Mouse (Mus musculus): ENCODE data around the gene Slc10a4. TPM values are rescaled to one million over a fixed set of nuclear protein-coding genes. Genes with fewer than 3 reads are reported as not detected.
"Not testable (repeated sequence)": the region's sequence is repeated elsewhere in the genome, so short reads cannot be mapped to it uniquely, and the experiment has no call there.

Gene Slc10a4
- polyA plus RNA-seq, 2 experiments = 0.43 to 1.1 TPM

DNA sequence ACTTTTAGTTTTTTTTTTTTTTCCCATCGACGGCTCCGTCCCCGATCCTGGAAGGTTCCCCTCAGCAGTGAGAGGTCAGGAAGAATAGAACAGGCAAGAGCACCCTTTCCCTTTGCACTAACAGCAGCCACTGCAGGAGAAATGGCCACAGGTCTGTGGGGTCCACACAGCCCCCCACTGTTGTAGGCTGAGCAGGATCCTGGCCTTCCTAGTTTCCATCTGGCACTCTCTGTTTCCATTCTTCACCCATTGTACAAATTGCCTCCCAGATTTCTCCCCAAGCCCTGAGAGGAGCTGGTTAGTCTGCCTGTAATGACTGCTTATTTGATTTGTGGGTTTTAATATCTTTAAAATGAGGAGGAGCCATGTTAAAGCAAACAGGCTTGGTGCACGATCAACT is 2.6 kb upstream of the Slc10a4 start:
- H3K36me3 ChIP-seq (ENCODE audit: control insufficient read depth, insufficient read depth, low read length) = no peaks in the 10 kb centered on the region
- 79% methylated on average over 5 of the region's 5 CpGs for WGBS
- H3K27me3 ChIP-seq (ENCODE audit: control insufficient read depth, insufficient read depth, low read length) = peaks cover 33% of the 10 kb centered on the region
- ATAC-seq (ENCODE audit: low FRiP score, low read depth) (no peak), DNase-seq (ENCODE audit: low spot score) (no peak)
- no peak for TF ChIP-seq POLR2A (IDR thresholded peaks at IDR 0.05; ENCODE audit: borderline replicate concordance, extremely low read depth, insufficient read depth, insufficient read length)
- no peak overlapping the region for H3K4me2 ChIP-seq (replicated peaks; ENCODE audit: low read depth, low read length, severe bottlenecking)
- H3K9ac ChIP-seq (ENCODE audit: low read depth, low read length, severe bottlenecking) = no peak overlapping the region
- H3K4me3 ChIP-seq (replicated peaks; ENCODE audit: low read length) = no peak overlapping the region
- no peaks in the 10 kb centered on the region for H3K4me1 ChIP-seq (ENCODE audit: control insufficient read depth, insufficient read depth, low read length)
- H3K27ac ChIP-seq (replicated peaks; ENCODE audit: low read depth, low read length) = no peak overlapping the region
- H3K9me3 ChIP-seq (ENCODE audit: control insufficient read depth, low read length) = no peaks in the 10 kb centered on the region

DNA sequence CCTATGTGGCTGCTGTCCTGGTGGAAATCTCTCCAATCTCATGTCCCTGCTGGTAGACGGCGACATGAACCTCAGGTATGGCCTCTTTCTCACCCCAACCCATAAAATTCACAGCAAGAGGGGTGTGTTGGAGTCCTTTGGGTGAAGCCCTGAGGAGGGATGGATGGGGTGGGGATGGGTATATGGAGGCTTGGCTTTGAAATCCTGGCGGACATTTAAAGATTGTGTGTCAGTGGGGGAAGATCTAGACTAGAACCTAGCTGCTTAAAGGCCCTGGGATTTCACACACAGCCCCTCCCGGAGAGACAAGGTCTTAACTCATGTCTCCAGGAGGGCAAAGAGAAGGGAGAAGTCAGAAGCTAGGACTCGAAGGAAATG is 888 bp downstream of the Slc10a4 start:
- no peaks in the 10 kb centered on the region for H3K4me1 ChIP-seq (ENCODE audit: control insufficient read depth, insufficient read depth, low read length)
- no peak overlapping the region; the same call in 1 of the 2 replicates for H3K4me2 ChIP-seq (replicated peaks; ENCODE audit: low read depth, low read length, severe bottlenecking)
- peaks cover 33% of the 10 kb centered on the region for H3K27me3 ChIP-seq (ENCODE audit: control insufficient read depth, insufficient read depth, low read length)
- TF ChIP-seq POLR2A (IDR thresholded peaks at IDR 0.05; ENCODE audit: borderline replicate concordance, extremely low read depth, insufficient read depth, insufficient read length) = no peak
- H3K36me3 ChIP-seq (ENCODE audit: control insufficient read depth, insufficient read depth, low read length) = no peaks in the 10 kb centered on the region
- no peak overlapping the region for H3K27ac ChIP-seq (replicated peaks; ENCODE audit: low read depth, low read length)
- H3K9me3 ChIP-seq (ENCODE audit: control insufficient read depth, low read length) = no peaks in the 10 kb centered on the region
- DNase-seq (ENCODE audit: low spot score) = no peak
- 43% methylated on average over 5 of the region's 5 CpGs for WGBS
- ATAC-seq (ENCODE audit: low FRiP score, low read depth) = no peak
- no peak overlapping the region for H3K9ac ChIP-seq (ENCODE audit: low read depth, low read length, severe bottlenecking)
- H3K4me3 ChIP-seq (replicated peaks; ENCODE audit: low read length) = peak overlapping the region; percentile 41; the same call in 1 of the 2 replicates

DNA sequence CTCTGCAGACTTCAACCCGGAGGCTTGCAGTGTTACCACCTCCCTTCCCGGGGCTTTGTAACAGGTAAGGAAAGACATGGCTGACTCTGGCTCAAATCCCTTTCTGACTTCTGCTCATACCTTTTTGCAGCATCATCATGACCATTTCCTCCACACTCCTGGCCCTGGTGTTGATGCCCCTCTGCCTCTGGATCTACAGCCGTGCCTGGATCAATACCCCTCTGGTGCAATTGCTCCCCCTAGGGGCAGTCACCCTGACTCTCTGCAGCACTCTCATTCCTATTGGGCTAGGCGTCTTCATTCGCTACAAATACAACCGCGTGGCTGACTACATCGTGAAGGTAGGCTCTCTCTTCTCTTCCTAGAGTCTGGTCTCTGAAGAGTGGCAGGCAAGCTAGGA is 1.5 kb downstream of the Slc10a4 start:
- not testable (repeated sequence) for DNase-seq (ENCODE audit: low spot score); H3K4me3 ChIP-seq (replicated peaks; ENCODE audit: low read length); H3K36me3 ChIP-seq (ENCODE audit: control insufficient read depth, insufficient read depth, low read length); H3K4me1 ChIP-seq (ENCODE audit: control insufficient read depth, insufficient read depth, low read length); H3K9ac ChIP-seq (ENCODE audit: low read depth, low read length, severe bottlenecking); H3K27ac ChIP-seq (replicated peaks; ENCODE audit: low read depth, low read length); H3K4me2 ChIP-seq (replicated peaks; ENCODE audit: low read depth, low read length, severe bottlenecking); H3K9me3 ChIP-seq (ENCODE audit: control insufficient read depth, low read length); ATAC-seq (ENCODE audit: low FRiP score, low read depth)
- H3K27me3 ChIP-seq (ENCODE audit: control insufficient read depth, insufficient read depth, low read length) = peaks cover 38% of the 10 kb centered on the region
- 48% methylated on average over 8 of the region's 8 CpGs for WGBS

DNA sequence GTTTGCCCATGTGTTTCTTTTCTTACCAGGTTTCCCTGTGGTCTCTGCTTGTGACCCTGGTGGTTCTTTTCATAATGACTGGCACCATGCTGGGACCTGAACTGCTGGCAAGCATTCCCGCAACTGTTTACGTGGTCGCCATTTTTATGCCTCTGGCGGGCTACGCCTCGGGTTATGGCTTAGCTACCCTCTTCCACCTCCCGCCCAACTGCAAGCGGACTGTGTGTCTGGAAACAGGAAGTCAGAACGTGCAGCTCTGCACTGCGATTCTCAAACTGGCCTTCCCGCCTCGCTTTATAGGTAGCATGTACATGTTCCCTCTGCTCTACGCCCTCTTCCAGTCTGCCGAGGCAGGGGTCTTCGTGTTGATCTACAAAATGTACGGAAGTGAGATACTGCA is 5.1 kb downstream of the Slc10a4 start:
- not testable (repeated sequence) for H3K36me3 ChIP-seq (ENCODE audit: control insufficient read depth, insufficient read depth, low read length); H3K9me3 ChIP-seq (ENCODE audit: control insufficient read depth, low read length); H3K4me3 ChIP-seq (replicated peaks; ENCODE audit: low read length); H3K4me1 ChIP-seq (ENCODE audit: control insufficient read depth, insufficient read depth, low read length); H3K4me2 ChIP-seq (replicated peaks; ENCODE audit: low read depth, low read length, severe bottlenecking); H3K27ac ChIP-seq (replicated peaks; ENCODE audit: low read depth, low read length); DNase-seq (ENCODE audit: low spot score); ATAC-seq (ENCODE audit: low FRiP score, low read depth); H3K9ac ChIP-seq (ENCODE audit: low read depth, low read length, severe bottlenecking)
- peaks cover 30% of the 10 kb centered on the region for H3K27me3 ChIP-seq (ENCODE audit: control insufficient read depth, insufficient read depth, low read length)
- WGBS = 76% methylated on average over 13 of the region's 16 CpGs

DNA sequence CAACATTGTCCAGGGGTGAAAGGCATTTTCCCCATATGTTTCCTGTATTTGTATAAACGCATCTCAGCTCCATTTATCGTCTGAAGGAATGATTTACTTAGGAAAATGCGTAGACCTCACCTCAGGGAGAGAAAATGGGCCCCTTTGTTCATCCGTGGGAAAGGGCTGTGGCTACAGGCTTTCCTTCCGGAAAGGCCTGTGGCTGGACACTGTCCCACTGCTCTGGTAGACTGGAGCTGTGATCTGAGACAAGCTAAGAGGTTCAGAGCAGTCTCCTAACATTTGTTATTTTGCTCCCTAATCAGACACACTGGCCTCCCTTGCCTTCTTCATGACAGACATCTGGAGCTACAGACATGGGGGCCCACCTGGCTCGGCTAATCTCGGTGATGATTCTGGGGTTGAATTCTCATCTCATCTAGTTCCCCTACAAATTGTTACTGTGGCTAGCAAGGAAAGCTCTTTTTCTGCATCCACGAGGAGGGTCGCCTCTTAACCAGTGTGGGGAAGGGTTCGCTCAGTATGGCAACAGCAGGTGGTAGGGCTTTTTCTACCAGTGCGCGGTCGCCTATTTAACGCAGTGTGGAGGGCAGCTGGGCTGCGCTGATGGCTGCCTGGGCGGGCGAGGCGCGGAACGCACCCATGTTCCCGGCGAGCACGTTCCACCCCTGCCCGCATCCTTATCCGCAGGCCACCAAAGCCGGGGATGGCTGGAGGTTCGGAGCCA is 6.4 kb downstream of the Slc10a4 start:
- H3K9me3 ChIP-seq (ENCODE audit: control insufficient read depth, low read length); DNase-seq (ENCODE audit: low spot score); H3K36me3 ChIP-seq (ENCODE audit: control insufficient read depth, insufficient read depth, low read length); H3K4me1 ChIP-seq (ENCODE audit: control insufficient read depth, insufficient read depth, low read length); H3K9ac ChIP-seq (ENCODE audit: low read depth, low read length, severe bottlenecking); H3K27ac ChIP-seq (replicated peaks; ENCODE audit: low read depth, low read length): not testable (repeated sequence)
- Histone ChIP-seq H3K4me2 (replicated peaks; ENCODE audit: low read depth, low read length, severe bottlenecking) (peak overlapping the region; percentile 61), H3K4me3 (replicated peaks; ENCODE audit: low read length) (peak overlapping the region; percentile 36), H3K27me3 (ENCODE audit: control insufficient read depth, insufficient read depth, low read length) (peaks cover 18% of the 10 kb centered on the region)
- 36% methylated on average over 15 of the region's 27 CpGs for WGBS
- ATAC-seq (ENCODE audit: low FRiP score, low read depth) = peak; percentile 54; the same call in 1 of the 2 replicates

DNA sequence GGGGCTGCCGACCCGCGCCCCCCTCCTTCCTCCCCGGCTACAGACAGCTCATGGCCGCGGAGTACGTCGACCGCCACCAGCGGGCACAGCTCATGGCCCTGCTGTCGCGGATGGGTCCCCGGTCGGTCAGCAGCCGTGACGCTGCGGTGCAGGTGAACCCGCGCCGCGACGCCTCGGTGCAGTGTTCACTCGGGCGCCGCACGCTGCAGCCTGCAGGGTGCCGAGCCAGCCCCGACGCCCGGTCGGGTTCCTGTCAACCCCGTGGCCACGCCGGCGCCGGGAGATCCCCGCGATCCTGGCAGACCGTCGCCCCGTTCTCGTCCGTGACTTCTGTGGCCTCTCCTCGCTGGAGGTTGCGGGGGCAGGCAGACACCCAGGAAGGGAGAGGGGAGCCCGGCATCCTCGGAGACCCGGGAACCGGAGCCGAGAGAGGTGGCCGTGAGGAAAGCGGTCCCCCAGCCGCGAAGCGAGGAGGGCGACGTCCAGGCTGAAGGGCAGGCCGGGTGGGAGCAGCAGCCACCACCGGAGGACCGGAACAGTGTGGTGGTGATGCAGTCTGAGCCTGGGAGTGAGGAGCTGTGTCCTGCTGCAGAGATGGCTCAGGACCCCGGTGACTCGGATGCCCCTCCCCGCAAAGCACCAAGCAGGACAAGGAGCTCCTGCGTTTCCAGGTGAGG is 7.1 kb downstream of the Slc10a4 start:
- not testable (repeated sequence) for H3K9ac ChIP-seq (ENCODE audit: low read depth, low read length, severe bottlenecking); H3K27ac ChIP-seq (replicated peaks; ENCODE audit: low read depth, low read length); H3K4me1 ChIP-seq (ENCODE audit: control insufficient read depth, insufficient read depth, low read length); DNase-seq (ENCODE audit: low spot score); H3K9me3 ChIP-seq (ENCODE audit: control insufficient read depth, low read length); H3K36me3 ChIP-seq (ENCODE audit: control insufficient read depth, insufficient read depth, low read length)
- Histone ChIP-seq H3K27me3 (ENCODE audit: control insufficient read depth, insufficient read depth, low read length) (peaks cover 11% of the 10 kb centered on the region), H3K4me3 (replicated peaks; ENCODE audit: low read length) (peak overlapping the region; percentile 36), H3K4me2 (replicated peaks; ENCODE audit: low read depth, low read length, severe bottlenecking) (peak overlapping the region; percentile 61)
- ATAC-seq (ENCODE audit: low FRiP score, low read depth) = peak; percentile 60
- WGBS = 4% methylated on average over 25 of the region's 65 CpGs
